Mouse (Mus musculus): ENCODE measurements around the gene Ric8b.

Ric8b gene

DNA sequence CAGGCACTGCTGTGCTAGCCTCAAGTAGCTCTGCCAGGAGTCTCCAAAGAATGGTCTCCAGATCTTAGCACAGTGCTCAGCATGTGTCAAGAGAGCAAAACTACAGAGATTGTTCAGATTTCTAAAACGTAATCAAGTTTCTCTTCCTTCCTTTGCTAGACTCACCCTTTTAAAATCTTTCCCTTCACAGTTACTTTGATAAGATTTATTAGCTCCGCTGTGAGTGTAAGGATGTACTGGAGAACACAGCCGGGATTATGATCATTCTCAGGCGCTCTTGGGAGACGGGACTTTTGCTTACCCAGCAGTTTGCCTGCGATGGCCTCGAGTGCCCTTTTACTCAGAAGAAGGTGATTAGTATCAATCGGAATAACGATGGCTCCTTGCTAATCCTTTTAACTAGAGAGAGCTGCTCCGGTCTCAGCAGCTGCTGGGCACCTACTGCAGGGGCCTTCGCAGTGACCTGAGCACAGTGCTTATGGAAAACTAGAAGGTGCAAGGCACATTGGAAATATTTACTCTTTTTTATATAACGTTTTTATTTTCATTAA lies 43.0 kb downstream of the Ric8b start:
- no peak for DNase-seq (ENCODE audit: low read depth, low spot score)

DNA sequence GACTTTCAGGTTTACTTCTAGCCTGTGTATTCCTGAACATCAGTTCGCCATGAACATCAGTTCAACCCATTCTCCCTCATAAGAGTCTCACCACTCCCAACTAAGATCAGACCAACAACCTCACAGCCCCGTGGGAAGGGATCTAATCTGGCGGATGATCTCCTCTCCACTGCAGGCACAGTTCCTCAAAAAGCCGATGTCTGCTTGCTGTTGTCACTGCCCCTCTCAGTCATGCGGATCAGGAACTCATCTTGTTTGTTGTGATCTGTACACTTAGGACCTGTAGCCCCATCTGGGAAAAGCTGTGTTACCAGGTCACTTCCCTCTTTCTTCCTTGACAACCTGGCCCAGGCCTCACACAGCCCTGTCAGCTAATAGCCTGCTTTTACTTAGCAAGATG lies 45.7 kb downstream of the Ric8b start:
- no peak for DNase-seq (ENCODE audit: low read depth, low spot score)

DNA sequence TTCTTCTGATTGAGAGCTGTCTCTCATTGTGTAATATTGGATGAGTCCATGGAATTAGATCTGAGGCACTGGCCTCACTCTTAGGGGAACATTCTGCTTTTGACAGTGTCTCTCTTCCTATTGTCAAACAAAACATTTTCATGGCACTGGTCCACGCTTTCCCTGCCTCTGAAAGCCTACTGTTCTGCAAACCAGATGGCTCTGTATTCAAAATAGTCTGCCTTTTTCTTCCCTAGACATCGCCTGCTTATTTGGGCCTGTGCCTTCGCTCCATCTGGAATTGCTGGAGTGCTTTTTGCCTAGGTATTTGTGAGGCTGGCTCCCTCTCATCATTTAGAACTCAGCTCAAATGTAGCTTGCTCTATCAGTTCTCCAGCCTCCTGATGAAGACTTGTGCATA lies 46.3 kb downstream of the Ric8b start:
- no peak for DNase-seq (ENCODE audit: low read depth, low spot score)

DNA sequence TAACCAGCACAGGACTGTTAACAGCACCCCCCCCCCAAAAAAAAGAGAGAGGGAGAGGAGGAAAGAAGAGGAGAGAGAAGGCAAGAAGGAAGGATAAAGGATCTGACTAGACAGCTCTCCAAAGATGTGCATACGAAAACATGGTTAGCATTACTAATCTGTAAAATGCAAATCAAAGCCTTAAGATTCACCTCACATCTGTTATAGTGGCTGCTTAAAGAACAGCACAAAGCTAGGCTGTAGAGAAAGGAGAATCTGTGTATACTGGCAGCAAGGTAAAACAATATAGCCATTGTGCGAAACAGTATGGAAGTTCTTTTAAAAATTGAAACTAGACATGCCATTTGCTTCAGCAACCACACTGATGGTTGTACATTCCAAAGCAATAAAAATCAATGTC lies 49.1 kb downstream of the Ric8b start:
- no peak for DNase-seq (ENCODE audit: low read depth, low spot score)

DNA sequence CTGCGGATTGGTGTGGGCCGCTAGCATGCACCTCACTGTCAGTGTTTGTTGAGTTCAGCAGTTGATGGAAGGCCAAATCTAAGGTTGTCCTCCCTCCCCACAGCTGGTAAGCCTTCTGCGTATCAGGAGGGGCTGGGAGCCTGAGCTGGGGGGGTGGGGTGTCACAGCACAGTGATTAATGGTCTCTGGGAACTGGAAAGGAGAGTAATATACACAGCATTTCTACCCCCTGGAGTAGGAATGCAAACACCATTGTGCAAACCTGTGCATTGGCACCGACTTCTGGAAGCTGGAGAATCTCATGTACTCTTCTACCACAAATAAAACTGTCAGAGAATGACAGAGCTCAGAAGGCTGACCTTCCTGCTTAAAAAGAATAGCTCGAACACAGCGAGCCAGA lies 50.2 kb downstream of the Ric8b start:
- DNase-seq (ENCODE audit: low read depth, low spot score), result no peak

DNA sequence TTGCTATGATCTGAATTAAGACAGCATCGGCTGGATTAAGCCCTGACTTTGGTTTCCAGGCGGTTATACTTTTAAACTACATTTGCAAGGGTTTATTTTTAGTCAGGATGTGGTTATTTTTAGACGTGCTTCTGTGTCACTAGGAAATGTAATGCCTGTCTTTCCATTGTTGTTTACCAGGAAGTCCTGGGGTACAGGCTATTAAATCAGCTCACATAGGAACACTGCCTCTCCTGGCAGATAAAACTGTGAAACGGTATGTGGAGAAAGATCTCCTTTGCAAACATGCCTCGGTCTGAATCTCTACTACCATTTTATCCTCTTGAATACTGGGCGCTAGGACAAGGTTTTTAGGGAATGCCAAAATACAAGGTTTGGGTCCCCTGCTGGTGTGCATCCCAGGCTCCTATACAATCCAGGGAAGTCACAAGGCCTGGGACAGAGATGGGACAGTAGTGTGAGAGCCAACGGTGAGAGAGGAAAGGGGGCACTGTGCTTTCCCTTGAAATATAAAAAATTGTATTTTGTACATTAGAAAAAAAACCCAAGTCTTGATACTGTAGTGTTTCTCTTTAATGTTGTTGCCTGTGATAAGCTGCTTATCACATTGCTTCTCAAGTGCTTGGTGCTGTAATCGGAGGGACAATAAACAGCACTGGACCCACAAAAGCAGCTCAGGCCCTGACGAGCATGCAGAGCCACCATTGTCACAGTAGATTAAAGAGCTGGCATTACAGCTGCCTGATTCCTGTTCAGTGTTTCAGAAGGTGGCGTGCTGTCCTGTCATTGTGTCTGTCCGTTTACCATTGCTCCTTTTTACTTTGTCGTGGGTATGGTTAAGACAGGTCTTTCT lies 51.7 kb downstream of the Ric8b start:
- DNase-seq (ENCODE audit: low read depth, low spot score), result no peak

DNA sequence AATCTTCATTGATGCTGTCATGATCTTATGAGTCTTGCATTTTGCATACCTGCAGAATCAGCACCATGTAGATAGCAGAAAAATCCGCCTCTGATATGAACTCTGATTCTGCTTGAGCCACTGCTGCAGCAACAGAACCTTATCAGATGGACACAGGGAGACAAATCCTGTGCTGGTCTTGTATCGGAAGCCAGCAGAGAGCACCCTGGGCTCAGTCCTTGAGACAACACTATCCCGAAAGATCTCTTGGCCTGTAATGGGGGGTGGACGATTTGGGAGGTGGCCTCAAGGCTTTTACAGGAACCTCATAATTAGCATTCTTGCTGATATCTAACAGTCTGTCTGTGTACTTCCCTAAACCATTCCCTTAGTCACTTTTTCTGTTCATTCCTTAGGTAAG lies 57.8 kb downstream of the Ric8b start:
- DNase-seq (ENCODE audit: low read depth, low spot score), result no peak

DNA sequence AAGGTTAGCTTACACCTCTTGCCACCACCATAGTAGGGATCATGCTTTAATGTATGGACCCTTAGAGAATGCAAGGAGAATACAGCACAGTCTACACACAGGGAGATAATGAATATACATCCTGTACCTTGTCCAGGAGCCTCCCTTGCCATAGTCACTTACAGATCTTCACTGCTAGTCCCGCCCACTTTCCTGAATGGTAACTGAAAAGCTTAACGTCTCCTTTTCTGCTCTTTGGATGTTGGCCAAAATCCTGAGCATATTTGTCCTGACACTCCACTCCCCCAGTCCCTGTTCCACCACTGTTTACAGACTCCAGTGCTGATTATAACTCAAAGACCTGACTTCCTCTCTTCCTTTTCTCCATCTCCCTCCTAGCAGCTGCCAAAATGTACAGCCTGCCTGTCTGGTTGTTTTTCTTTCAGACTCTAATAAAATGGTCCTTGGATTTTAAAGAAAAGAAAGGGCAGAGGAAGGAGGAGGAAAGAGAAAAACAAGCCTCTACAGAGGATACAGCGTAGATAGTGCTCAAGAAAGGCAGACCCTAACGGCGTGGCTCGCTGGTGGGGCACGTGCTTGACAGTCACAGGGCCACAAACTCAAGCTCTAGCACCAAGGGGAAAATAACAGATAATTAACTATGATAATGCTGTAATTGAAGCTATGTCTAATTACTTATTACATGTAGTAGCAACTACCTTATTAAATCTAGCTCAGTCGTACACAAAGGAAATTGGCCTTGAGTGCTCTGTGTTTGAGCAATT lies 59.4 kb downstream of the Ric8b start:
- no peak for DNase-seq (ENCODE audit: low read depth, low spot score)

DNA sequence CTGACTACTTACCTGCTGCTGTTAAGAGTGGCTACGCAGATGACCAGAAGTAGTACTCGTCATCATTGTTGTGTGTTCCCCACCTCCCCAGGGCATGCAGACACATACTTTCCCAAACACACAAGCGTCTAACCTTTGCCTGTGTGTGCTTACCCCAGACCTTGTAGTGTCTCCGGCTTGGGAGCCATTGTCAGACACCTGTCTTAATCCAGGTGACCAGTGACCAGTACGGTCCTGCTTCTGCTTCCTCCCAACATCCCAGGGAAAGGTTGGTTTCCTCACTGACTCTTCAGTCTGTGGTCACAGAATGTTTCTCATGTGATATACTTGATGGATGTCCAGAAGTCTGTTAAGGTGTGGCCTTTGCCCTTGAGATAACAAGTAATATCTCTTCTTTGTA lies 62.9 kb downstream of the Ric8b start:
- no peak for DNase-seq (ENCODE audit: low read depth, low spot score)

DNA sequence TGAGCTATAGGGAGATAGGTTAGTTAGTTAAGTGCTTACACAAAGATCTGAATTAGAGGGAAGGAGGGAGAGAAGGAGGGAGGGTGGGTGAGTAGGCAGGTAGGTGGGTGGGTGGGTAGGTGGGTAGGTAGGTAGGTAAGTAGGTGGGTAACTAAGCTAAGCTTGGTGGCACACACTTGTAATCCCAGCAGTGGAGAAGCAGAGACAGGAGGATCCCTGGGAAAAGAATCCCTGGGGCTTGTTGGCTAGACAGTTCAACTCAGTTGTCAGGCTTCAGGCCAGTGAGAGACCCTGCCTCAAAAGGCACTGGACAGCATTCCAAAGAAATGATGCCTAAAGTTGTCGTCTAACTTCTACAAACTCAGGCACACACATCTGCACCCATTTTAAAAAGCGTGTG lies 64.0 kb downstream of the Ric8b start:
- DNase-seq (ENCODE audit: low read depth, low spot score), result no peak

DNA sequence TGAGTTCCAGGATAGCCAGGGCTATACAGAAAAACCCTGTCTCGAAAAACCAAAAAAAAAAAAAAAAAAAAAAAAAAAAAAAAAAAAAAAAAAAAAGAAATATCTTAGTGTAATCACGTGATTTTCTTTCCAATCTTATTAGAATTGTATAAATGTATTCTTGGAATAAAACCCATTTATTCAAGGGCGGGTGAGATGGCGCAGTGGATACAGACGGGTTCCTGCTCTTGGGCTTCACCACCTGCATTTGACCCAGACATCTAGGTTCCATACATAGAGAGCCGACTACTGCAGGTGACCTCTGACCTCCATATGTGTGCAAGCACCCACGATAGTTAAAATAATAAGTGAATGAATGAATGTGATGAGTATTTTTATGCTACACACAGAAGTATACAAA lies 65.3 kb downstream of the Ric8b start:
- no peak for DNase-seq (ENCODE audit: low read depth, low spot score)

DNA sequence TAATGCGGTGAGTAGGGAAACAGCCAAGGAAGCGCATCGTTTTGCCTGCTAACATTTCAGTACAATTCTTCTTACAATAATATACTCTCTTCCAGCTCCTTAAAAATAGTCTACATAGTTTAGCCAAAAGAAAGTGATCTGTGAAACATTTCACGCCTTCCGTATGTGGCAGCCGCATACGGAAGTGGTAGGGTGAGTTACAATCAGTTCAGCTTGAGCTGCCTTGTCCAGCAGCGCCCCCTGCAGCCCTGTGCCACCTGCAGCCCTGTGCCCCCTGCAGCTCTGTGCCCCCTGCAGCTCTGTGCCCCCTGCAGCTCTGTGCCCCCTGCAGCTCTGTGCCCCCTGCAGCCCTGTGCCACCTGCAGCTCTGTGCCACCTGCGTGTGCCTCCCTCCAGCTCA lies 68.5 kb downstream of the Ric8b start:
- peak; percentile 57 for DNase-seq (ENCODE audit: low read depth, low spot score)

DNA sequence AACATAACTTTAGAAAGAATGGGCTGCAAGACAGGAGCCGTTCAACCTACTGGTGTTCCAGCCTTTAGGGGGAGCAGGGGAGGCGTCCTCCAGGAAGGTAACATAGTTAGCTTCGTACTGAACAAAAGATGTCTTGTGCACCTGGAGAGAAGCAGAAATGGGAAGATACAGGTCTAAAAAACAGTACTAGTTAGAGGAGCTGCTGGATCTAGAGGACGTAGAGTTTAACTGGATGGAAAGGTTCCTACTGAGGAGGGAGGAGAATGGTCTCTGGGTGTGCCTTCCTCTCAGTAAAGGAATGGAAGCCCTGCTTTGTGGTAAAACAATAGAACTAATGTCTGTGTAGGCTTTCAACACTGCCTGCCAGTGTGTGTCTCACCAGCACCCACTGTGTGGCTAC lies 70.2 kb downstream of the Ric8b start:
- peak; percentile 69 for DNase-seq (ENCODE audit: low read depth, low spot score)

DNA sequence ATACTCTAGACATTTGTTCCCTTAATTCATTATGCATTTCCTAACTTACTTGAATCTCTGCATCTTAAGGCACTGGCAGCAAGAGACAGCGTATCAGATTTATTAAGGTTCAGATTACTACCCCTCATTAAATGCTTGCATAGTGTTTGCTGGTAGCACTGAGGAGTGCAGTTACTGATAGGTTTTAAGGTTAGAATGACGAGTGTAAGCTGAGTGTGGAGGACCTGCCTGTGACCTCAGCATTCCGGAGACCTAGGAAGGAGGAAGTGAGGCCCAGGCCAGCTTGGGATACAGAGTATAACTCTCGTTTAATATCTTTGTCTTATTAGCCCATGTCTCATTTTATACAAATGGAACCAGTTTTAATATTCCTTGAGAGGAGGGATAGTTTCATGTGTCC lies 71.2 kb downstream of the Ric8b start:
- DNase-seq (ENCODE audit: low read depth, low spot score), result no peak

DNA sequence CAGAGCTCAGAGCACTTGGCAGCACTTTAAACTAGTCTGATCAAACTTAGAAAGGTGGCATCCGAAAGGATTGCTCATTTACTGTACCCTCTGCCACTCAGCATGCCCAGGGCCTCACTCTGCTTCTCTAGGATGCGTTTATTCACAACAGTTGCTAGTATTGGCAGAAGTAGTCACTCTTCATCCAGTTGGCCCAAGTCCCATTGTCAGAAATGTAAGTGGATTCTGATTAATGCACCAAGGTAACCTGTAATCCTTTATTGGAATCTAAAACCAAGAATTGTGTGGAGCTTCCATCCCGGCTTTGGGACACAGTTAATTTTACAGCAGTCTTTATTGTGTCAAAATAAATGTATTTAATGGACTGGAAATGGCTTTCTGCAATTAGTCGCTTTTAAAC lies 76.9 kb downstream of the Ric8b start:
- no peak for DNase-seq (ENCODE audit: low read depth, low spot score)

DNA sequence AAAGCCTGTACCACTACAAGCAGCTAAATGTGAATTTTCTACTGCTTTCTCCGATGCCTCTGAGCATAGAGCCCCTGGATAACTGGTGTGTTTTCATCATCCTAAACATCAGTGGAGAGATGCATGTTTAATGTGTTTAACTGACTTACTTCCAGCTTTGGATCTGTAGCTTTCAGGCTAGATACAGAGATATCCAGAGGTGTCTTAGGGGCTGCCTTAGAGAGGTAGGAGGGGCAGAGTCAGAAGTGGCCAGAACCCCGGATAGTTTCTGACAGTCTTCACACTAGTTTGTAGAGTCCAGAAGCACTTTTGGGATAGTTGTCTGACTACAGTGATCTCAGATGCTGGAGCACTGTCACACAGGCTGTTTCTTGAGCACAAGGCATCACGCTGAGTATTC lies 77.6 kb downstream of the Ric8b start:
- no peak for DNase-seq (ENCODE audit: low read depth, low spot score)

DNA sequence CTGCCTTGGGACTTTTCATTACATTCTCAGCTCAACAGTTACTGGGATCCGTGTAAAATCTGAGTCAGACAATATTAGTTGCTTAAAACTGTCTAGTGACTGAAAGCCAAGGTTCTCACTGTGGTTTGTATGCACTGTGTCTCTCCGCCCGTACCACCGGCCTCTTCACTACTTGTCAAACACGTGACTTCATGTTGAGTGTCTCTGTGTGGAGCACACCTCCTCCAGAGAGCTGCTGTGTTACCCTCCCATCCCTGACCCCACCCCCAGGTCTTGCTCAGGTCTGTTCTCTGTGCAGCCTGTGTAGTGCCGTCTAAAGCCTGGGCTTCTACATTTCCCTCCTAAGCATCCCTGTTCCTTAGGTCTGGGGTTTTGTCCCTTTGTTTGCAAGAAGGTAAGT lies 79.0 kb downstream of the Ric8b start:
- DNase-seq (ENCODE audit: low read depth, low spot score), result peak; percentile 45

DNA sequence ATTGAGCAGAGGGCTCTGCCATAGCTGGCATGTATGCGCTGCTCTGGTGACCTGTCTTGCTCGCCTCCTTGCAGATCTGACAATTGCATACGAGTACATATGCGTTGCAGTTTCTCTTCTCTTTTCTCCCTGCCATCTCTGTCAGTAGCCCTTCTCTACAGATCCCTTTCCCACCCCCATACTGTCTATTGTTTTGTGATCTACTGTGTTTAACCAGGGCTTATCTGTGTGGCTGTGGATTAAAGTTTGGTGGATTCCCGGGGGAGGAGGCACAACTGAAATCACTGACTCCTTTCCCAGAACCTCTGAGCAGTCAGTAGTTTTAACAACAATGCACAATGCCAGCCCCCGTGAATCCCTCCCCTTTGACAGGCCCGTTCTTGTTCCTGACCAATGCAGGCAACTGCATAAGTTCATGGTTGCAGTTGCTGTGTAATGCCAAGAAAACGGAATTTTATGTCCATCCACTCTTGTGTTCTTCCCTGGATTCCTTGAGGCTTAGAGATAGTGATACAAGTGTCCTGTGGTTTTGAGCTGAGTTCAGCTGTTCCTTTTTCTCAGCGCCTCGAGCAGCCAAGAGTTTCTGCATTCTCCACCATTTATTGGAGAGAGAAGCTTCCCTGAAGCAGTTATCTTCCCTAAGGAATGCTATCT lies 80.3 kb downstream of the Ric8b start:
- no peak for DNase-seq (ENCODE audit: low read depth, low spot score)

DNA sequence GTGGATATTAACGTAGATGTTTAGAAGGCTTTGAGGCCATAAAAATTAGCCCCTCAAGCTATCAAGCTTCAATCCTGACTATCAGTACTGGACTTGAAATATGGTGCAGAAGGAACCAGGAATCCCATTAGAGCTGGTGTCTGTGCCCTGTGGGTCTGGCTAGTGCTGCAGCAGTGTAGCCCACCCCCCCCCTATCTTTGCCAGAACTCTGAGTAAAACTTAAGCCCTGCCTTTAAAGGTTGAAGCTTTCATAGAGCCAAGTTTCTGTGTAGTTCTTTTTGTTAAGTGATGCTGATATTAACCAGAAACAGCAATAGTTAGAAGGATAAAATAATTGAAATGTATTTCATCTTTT lies 80.8 kb downstream of the Ric8b start:
- no peak for DNase-seq (ENCODE audit: low read depth, low spot score)

DNA sequence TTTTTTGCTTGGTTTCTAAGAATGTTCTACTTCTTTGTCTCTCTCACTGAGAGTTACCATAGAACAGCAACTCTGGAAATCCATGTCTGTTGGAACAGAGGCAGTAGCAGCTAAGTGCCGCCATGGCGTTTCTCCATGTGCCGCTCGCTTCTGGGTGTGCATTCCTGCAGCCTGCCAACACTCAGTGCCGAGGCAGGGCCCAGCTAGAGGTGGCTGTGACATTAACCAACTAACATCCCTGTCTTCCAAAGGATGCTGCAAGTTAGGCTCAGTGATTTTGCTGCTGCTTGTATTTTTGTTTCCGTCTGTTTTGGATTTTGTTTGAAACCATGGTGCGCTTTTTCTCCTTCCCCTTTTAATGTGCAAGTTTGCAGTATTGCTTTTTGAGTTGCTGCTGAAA lies 84.5 kb downstream of the Ric8b start:
- DNase-seq (ENCODE audit: low read depth, low spot score), result no peak

DNA sequence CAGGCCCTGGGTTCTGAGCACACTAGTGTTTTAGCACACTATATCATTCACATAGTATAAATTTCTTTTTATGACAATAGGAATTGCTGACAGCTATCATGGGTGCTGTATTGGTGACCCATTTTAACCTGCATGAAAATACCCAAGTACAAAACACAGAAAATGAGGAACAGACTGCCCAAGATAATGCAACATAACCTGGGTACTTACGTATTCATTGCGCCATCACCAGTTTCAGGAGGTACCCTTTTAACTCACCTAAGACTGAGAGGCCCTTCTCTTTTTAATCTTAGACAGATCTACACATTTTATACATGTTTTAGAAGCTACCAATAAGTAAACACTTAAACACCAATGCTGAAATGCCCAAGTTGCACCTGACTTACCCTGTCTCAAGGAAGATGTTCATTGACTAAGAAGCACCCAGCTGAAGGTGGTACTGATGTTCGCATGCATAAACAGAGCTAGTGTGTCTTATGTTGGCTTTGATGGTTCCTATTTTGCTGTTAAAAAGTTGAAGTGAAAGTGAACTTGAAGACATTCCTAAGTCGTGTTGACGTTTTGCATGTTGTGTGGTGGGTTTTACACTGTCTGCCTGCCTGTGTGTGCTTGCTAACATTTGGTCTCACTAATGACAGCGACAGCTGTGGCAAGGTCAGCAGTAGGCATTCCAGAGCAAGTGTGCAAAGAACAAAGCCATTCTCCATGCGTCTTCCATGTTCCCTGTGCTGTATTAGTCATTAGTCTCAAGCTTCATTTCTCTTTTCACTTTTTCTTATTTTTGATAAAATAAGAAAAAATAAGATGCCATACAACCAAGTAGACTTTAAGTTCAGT lies 86.0 kb downstream of the Ric8b start:
- no peak for DNase-seq (ENCODE audit: low read depth, low spot score)

Data from ZHBTc4 (cell line).